Comparison of ENCODE assay signal across 25 mouse cellular contexts in the genomic region with DNA sequence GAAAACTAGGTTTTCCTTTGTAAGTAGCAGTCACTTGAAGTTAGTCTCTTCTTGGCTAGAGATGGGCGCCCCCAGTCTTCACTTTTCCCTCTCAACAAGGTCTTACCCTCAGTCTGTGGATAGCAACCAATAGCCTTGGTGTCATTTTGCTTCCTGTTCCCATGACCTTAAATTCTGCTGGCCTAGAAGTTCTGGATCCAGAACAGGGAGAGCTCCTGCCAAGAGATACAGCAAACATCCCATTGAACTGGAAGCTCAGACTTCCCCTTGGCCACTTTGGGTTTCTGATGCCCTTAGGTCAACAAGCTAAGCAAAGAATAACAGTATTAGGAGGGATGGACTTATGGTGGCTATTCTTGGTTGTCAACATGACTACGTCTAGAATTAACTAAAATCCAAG.
A peak's percentile ranks its signal among the peaks of the same experiment; 100 is the strongest.
DNase-seq lines count a peak whose midpoint lies in the region; ATAC-seq and TF ChIP-seq lines count a peak whose summit lies in the region.
"Had no signal": no experiment of that assay in that cellular context is flagged by ENCODE, and none has a peak within 500 bp of the region (broad histone marks: within the 10 kb centered on the region; RNA-seq: fewer than 3 reads in every experiment).

No protein-coding gene starts in this region.

- ATAC-seq in kidney, embryonic 16.5 days (ENCODE audit: low FRiP score, low TSS enrichment) = no peak
- no peak for ATAC-seq in midbrain, embryonic 11.5 days (ENCODE audit: low FRiP score)
- ATAC-seq in midbrain, postnatal 0 days (ENCODE audit: low FRiP score) = no peak
- ATAC-seq: activated CD4-positive, CD25-positive, alpha-beta regulatory T cell, adult 4 months; CD4-positive, CD25-positive, alpha-beta regulatory T cell, adult 4 months; forebrain, embryonic 16.5 days; intestine, embryonic 16.5 days; liver, embryonic 12.5 days had no signal

- no peaks in the 10 kb centered on the region for H3K9me3 ChIP-seq in kidney, embryonic 16.5 days (ENCODE audit: low read length)
- no peaks in the 10 kb centered on the region for H3K9me3 ChIP-seq in midbrain, embryonic 11.5 days (ENCODE audit: control insufficient read depth, low read length)
- H3K9me3 ChIP-seq in midbrain, postnatal 0 days (ENCODE audit: low read length) = no peaks in the 10 kb centered on the region
- H3K9me3 ChIP-seq: embryonic facial prominence, embryonic 13.5 days; hindbrain, embryonic 15.5 days; limb, embryonic 10.5 days; liver, embryonic 12.5 days; midbrain, embryonic 12.5 days; neural tube, embryonic 13.5 days had no signal

- no peak overlapping the region for H3K4me3 ChIP-seq in kidney, adult 2 months (ENCODE audit: insufficient read depth, low read depth, low read length)
- H3K4me3 ChIP-seq in kidney, embryonic 16.5 days (ENCODE audit: low read length) = no peak overlapping the region
- H3K4me3 ChIP-seq in midbrain, embryonic 11.5 days (ENCODE audit: low read depth, low read length) = no peak overlapping the region
- no peak overlapping the region for H3K4me3 ChIP-seq in midbrain, postnatal 0 days (ENCODE audit: low read depth, low read length)
- H3K4me3 ChIP-seq: embryonic facial prominence, embryonic 13.5 days; hindbrain, embryonic 15.5 days; limb, embryonic 10.5 days; liver, embryonic 12.5 days; midbrain, embryonic 12.5 days; neural tube, embryonic 13.5 days had no signal

- TF ChIP-seq POLR2A in kidney, adult 2 months (IDR thresholded peaks at IDR 0.05; ENCODE audit: low read depth, low read length) = no peak

- H3K27me3 ChIP-seq in kidney, adult 2 months (replicated peaks; ENCODE audit: control insufficient read depth, insufficient read depth, low read length) = no peaks in the 10 kb centered on the region; the same call in 1 of the 2 replicates
- H3K27me3 ChIP-seq in kidney, embryonic 16.5 days (ENCODE audit: insufficient read depth, low read length) = no peaks in the 10 kb centered on the region
- no peaks in the 10 kb centered on the region for H3K27me3 ChIP-seq in midbrain, embryonic 11.5 days (ENCODE audit: control insufficient read depth, insufficient read depth, low read length)
- H3K27me3 ChIP-seq in midbrain, postnatal 0 days (ENCODE audit: insufficient read depth, low read length) = no peaks in the 10 kb centered on the region
- H3K27me3 ChIP-seq: embryonic facial prominence, embryonic 13.5 days; hindbrain, embryonic 15.5 days; liver, embryonic 12.5 days; midbrain, embryonic 12.5 days; neural tube, embryonic 13.5 days had no signal

- TF ChIP-seq CTCF in kidney, adult 2 months (conservative IDR thresholded peaks at IDR 0.05; ENCODE audit: insufficient read depth, insufficient read length, low read depth, low read length) = no peak
- TF ChIP-seq CTCF in midbrain, postnatal 0 days (IDR thresholded peaks at IDR 0.05) = no peak

- H3K4me2 ChIP-seq in kidney, embryonic 16.5 days (replicated peaks; ENCODE audit: low read depth, low read length) = no peak overlapping the region
- no peak overlapping the region for H3K4me2 ChIP-seq in midbrain, embryonic 11.5 days
- no peak overlapping the region for H3K4me2 ChIP-seq in midbrain, postnatal 0 days (ENCODE audit: low read depth, low read length, poor library complexity, severe bottlenecking)
- H3K4me2 ChIP-seq: embryonic facial prominence, embryonic 13.5 days; hindbrain, embryonic 15.5 days; liver, embryonic 12.5 days; lung, embryonic 14.5 days; midbrain, embryonic 12.5 days; neural tube, embryonic 13.5 days had no signal

- DNase-seq in adrenal gland, adult 2 months = peak; percentile 42
- DNase-seq in adrenal gland, postnatal 4 days (ENCODE audit: low spot score in 2 of 2) = no peak
- peak; percentile 71 for DNase-seq in kidney, adult 2 months
- peak; percentile 33 for DNase-seq in midbrain, embryonic 11.5 days (ENCODE audit: low spot score, missing footprints)
- DNase-seq in midbrain, postnatal 0 days (ENCODE audit: low spot score) = no peak
- DNase-seq in kidney, postnatal 25 days = peak; percentile 20 to 42
- no peak for DNase-seq in MN1 (ENCODE audit: low spot score)
- DNase-seq: cerebellum, adult 11-12 months; cerebellum, postnatal 14 days; gastrocnemius, postnatal 36 days; layer of hippocampus, adult 9-11 months; lung, embryonic 14.5 days; right cerebral cortex, adult 18-20 months; thymus, postnatal 14 days had no signal

- H3K36me3 ChIP-seq in kidney, adult 2 months (ENCODE audit: control insufficient read depth, insufficient read depth, low read length) = no peaks in the 10 kb centered on the region
- no peaks in the 10 kb centered on the region for H3K36me3 ChIP-seq in kidney, embryonic 16.5 days (ENCODE audit: insufficient read depth, low read length)
- no peaks in the 10 kb centered on the region for H3K36me3 ChIP-seq in midbrain, embryonic 11.5 days (ENCODE audit: control insufficient read depth, insufficient read depth, low read length)
- no peaks in the 10 kb centered on the region for H3K36me3 ChIP-seq in midbrain, postnatal 0 days (ENCODE audit: insufficient read depth, low read length)
- H3K36me3 ChIP-seq: embryonic facial prominence, embryonic 13.5 days; hindbrain, embryonic 15.5 days; limb, embryonic 10.5 days; liver, embryonic 12.5 days; midbrain, embryonic 12.5 days; neural tube, embryonic 13.5 days had no signal

- no peaks in the 10 kb centered on the region for H3K4me1 ChIP-seq in kidney, adult 2 months (ENCODE audit: control insufficient read depth, insufficient read depth, low read length)
- H3K4me1 ChIP-seq in kidney, embryonic 16.5 days (ENCODE audit: insufficient read depth, low read length) = no peaks in the 10 kb centered on the region
- no peaks in the 10 kb centered on the region for H3K4me1 ChIP-seq in midbrain, embryonic 11.5 days (ENCODE audit: control insufficient read depth, insufficient read depth, low read length)
- no peaks in the 10 kb centered on the region for H3K4me1 ChIP-seq in midbrain, postnatal 0 days (ENCODE audit: insufficient read depth, low read length)
- H3K4me1 ChIP-seq: hindbrain, embryonic 15.5 days; liver, embryonic 12.5 days; midbrain, embryonic 12.5 days; neural tube, embryonic 13.5 days had no signal

- 81% methylated on average over 2 of the region's 2 CpGs for WGBS in kidney, adult 2 months
- 86% methylated on average over 2 of the region's 2 CpGs for WGBS in kidney, embryonic 16.5 days
- 89% methylated on average over 2 of the region's 2 CpGs for WGBS in midbrain, embryonic 11.5 days
- 88% methylated on average over 2 of the region's 2 CpGs for WGBS in midbrain, postnatal 0 days

- H3K27ac ChIP-seq in kidney, adult 2 months (ENCODE audit: insufficient read depth, low read depth, low read length) = no peak overlapping the region
- no peak overlapping the region for H3K27ac ChIP-seq in kidney, embryonic 16.5 days (ENCODE audit: low read length)
- no peak overlapping the region for H3K27ac ChIP-seq in midbrain, embryonic 11.5 days (ENCODE audit: low read depth, low read length)
- no peak overlapping the region for H3K27ac ChIP-seq in midbrain, postnatal 0 days (ENCODE audit: low read depth, low read length)
- H3K27ac ChIP-seq: embryonic facial prominence, embryonic 13.5 days; hindbrain, embryonic 15.5 days; limb, embryonic 10.5 days; liver, embryonic 12.5 days; midbrain, embryonic 12.5 days; neural tube, embryonic 13.5 days had no signal

- no peak overlapping the region for H3K9ac ChIP-seq in kidney, embryonic 16.5 days (replicated peaks; ENCODE audit: low read length)
- no peak overlapping the region for H3K9ac ChIP-seq in midbrain, embryonic 11.5 days (ENCODE audit: low read length)
- no peak overlapping the region for H3K9ac ChIP-seq in midbrain, postnatal 0 days (replicated peaks; ENCODE audit: low read length, poor library complexity, severe bottlenecking)
- H3K9ac ChIP-seq: embryonic facial prominence, embryonic 13.5 days; hindbrain, embryonic 15.5 days; liver, embryonic 12.5 days; lung, embryonic 14.5 days; midbrain, embryonic 12.5 days; neural tube, embryonic 13.5 days had no signal

Comparison
In these comparisons a context has a peak if more than half of its experiments do, and no peak if none do; other contexts are left out.
1. DNase-seq: peak in adrenal gland, adult 2 months (single experiment), kidney, adult 2 months (single experiment), midbrain, embryonic 11.5 days (single experiment) and kidney, postnatal 25 days (2 of 2); none in adrenal gland, postnatal 4 days (0 of 2), midbrain, postnatal 0 days (single experiment) and MN1 (single experiment).